Mouse (Mus musculus): ENCODE results near the gene C2cd2. TPM values are rescaled to one million over a fixed set of nuclear protein-coding genes. Genes with fewer than 3 reads are reported as not detected.

The C2cd2 gene
- polyA plus RNA-seq, 1 experiment from 2014 or later = 11.7 TPM

DNA sequence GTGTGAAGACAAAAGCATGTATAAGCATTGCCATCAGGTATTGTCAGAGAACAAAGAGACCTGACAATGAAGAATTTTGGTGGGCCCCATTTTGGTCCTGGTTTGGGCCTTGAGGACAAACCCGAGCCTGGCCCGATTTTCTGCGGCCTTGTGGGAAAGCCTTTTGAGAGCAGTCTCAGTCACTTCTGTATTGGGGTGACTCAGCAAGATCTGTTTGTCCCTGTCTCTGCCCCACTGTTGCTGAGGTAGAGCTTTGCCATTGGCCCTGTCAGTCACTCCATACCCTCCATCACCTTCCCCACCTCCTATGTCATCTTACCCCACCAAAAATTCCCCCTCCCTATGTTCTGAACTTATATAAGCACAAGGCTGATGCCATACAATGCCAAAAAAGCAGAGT lies 15.3 kb upstream of the C2cd2 start:
- Histone ChIP-seq H3K9ac (ENCODE audit: low read depth, low read length) (no peak overlapping the region), H3K27me3 (ENCODE audit: control insufficient read depth, insufficient read depth, low read depth, low read length) (no peaks in the 10 kb centered on the region), H3K36me3 (ENCODE audit: control insufficient read depth, insufficient read depth, low read length) (no peaks in the 10 kb centered on the region), H3K4me2 (ENCODE audit: low read length) (no peak overlapping the region), H3K27ac (ENCODE audit: low read length) (no peak overlapping the region), H3K4me3 (ENCODE audit: low read depth, low read length) (no peak overlapping the region), H3K9me3 (replicated peaks; ENCODE audit: control insufficient read depth, low read length, poor library complexity, severe bottlenecking) (no peaks in the 10 kb centered on the region), H3K4me1 (ENCODE audit: control insufficient read depth, insufficient read depth, low read length) (no peaks in the 10 kb centered on the region)
- no peak for ATAC-seq
- 88% methylated on average over 3 of the region's 3 CpGs for WGBS

GRCm38 (mm10) chr16:97977277-97977676 lies 14.9 kb upstream of the C2cd2 start:
- Histone ChIP-seq H3K9me3 (replicated peaks; ENCODE audit: control insufficient read depth, low read length, poor library complexity, severe bottlenecking) (no peaks in the 10 kb centered on the region), H3K27ac (ENCODE audit: low read length) (no peak overlapping the region), H3K9ac (ENCODE audit: low read depth, low read length) (no peak overlapping the region), H3K4me2 (ENCODE audit: low read length) (no peak overlapping the region), H3K4me1 (ENCODE audit: control insufficient read depth, insufficient read depth, low read length) (no peaks in the 10 kb centered on the region), H3K4me3 (ENCODE audit: low read depth, low read length) (no peak overlapping the region), H3K27me3 (ENCODE audit: control insufficient read depth, insufficient read depth, low read depth, low read length) (no peaks in the 10 kb centered on the region), H3K36me3 (ENCODE audit: control insufficient read depth, insufficient read depth, low read length) (no peaks in the 10 kb centered on the region)
- ATAC-seq = no peak
- WGBS = 80% methylated on average over 1 of the region's 1 CpGs

DNA sequence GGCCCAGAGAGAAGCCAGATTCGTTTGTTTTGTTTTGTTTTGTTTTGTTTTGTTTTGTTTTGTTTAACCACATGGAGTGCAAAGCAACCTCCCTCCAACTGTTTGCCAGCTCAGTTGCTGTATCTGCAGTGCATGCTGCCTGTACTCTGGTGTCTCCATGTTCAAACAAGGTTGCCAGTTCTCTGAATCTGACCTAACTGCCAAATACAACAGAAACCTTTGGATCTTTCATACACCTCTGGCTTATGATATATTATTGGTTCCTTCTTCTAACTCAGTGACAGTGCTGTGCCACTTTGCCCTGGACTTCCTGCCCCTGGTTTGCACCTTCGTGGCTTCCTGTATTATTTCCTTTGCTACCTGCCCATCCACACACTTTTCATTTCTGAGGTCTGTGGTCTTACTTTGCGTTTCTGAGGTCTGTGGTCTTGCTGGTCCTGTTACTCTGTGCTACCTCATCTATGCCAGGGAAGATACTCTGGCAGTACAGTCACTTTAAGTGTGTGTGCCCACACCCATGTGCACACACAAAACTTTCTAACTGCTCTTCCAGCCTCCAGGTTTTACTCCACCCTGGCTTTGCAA lies 1.6 kb upstream of the C2cd2 start:
- Histone ChIP-seq H3K27ac (ENCODE audit: low read length) (no peak overlapping the region), H3K9me3 (replicated peaks; ENCODE audit: control insufficient read depth, low read length, poor library complexity, severe bottlenecking) (no peaks in the 10 kb centered on the region), H3K27me3 (ENCODE audit: control insufficient read depth, insufficient read depth, low read depth, low read length) (no peaks in the 10 kb centered on the region), H3K4me2 (ENCODE audit: low read length) (no peak overlapping the region), H3K9ac (ENCODE audit: low read depth, low read length) (no peak overlapping the region), H3K4me1 (ENCODE audit: control insufficient read depth, insufficient read depth, low read length) (peaks cover 13% of the 10 kb centered on the region), H3K4me3 (ENCODE audit: low read depth, low read length) (no peak overlapping the region), H3K36me3 (ENCODE audit: control insufficient read depth, insufficient read depth, low read length) (no peaks in the 10 kb centered on the region)
- no peak for ATAC-seq
- WGBS = 78% methylated on average over 3 of the region's 3 CpGs

DNA sequence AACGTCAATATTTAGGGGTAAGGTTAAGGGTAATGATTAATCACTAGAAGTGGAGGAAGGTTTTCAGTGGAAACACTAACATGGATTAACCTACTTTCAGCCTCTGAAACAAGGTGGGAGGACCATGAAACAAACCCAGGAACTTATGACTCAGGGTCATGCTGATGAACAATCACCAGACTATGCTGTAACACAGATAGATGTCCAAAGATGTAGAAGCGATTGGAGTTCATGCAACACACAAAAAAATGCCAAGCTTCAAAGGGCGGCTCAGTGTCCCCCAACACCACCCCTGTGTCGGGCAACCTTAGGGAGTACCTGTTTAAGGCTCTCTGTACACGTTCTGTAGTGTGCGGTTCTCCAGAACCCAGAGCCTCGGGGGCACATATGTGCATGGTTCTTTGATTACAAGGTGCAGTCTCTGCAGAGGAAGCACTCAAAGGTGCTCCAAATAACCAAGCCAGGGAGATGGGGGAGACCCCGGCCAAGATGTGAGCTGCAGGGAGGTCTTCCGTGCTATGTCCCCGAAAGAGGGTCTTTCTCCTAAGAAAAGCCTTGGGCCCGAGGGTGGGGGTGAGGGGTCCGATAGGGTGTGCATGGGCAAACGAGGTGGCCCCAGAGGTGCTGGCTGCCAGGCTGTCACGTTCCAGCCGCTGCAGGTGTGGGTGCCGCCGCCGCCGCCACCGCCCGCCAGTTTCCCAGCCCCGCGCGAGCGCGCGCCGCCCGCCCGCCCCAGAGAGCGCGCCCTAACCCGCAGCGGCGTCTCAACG lies 832 bp downstream of the C2cd2 start:
- H3K9ac ChIP-seq (ENCODE audit: low read depth, low read length) = peak overlapping the region; percentile 93
- WGBS = 8% methylated on average over 36 of the region's 36 CpGs
- no peaks in the 10 kb centered on the region for H3K27me3 ChIP-seq (ENCODE audit: control insufficient read depth, insufficient read depth, low read depth, low read length)
- peak overlapping the region; percentile 98 for H3K27ac ChIP-seq (ENCODE audit: low read length)
- peak overlapping the region; percentile 95 for H3K4me2 ChIP-seq (ENCODE audit: low read length)
- no peaks in the 10 kb centered on the region for H3K9me3 ChIP-seq (replicated peaks; ENCODE audit: control insufficient read depth, low read length, poor library complexity, severe bottlenecking)
- peaks cover 13% of the 10 kb centered on the region for H3K4me1 ChIP-seq (ENCODE audit: control insufficient read depth, insufficient read depth, low read length)
- ATAC-seq = peak; percentile 61
- no peaks in the 10 kb centered on the region for H3K36me3 ChIP-seq (ENCODE audit: control insufficient read depth, insufficient read depth, low read length)
- H3K4me3 ChIP-seq (ENCODE audit: low read depth, low read length) = peak overlapping the region; percentile 92

DNA sequence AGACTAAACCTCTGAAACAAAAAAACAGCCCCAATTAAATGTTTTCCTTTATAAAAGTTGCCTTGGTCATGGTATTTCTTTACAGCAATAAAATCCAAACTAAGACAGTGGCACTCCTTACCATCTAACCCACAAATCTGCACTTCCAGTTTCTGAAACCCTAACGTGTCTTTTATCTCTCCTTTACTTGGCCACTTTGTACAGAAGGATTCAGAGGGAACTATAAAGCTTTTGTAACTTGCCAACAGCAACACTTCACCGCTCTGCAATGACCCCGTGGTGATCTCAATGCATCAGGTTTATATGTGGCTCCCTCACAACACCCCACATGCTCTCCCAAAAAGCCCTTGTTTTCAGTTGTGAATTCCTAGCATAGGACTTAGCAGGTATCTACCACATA lies 2.0 kb downstream of the C2cd2 start:
- H3K27me3 ChIP-seq (ENCODE audit: control insufficient read depth, insufficient read depth, low read depth, low read length) = no peaks in the 10 kb centered on the region
- no peak for ATAC-seq
- H3K27ac ChIP-seq (ENCODE audit: low read length) = no peak overlapping the region
- peaks cover 13% of the 10 kb centered on the region for H3K4me1 ChIP-seq (ENCODE audit: control insufficient read depth, insufficient read depth, low read length)
- no peaks in the 10 kb centered on the region for H3K9me3 ChIP-seq (replicated peaks; ENCODE audit: control insufficient read depth, low read length, poor library complexity, severe bottlenecking)
- H3K4me3 ChIP-seq (ENCODE audit: low read depth, low read length) = no peak overlapping the region
- no peak overlapping the region for H3K4me2 ChIP-seq (ENCODE audit: low read length)
- H3K9ac ChIP-seq (ENCODE audit: low read depth, low read length) = no peak overlapping the region
- peaks cover 3% of the 10 kb centered on the region; the same call in 1 of the 2 replicates for H3K36me3 ChIP-seq (ENCODE audit: control insufficient read depth, insufficient read depth, low read length)
- 95% methylated on average over 3 of the region's 3 CpGs for WGBS

- peaks cover 13% of the 10 kb centered on the region for H3K4me1 ChIP-seq (ENCODE audit: control insufficient read depth, insufficient read depth, low read length)
- H3K9me3 ChIP-seq (replicated peaks; ENCODE audit: control insufficient read depth, low read length, poor library complexity, severe bottlenecking) = no peaks in the 10 kb centered on the region
- no peak overlapping the region for H3K9ac ChIP-seq (ENCODE audit: low read depth, low read length)
- H3K27ac ChIP-seq (ENCODE audit: low read length) = no peak overlapping the region
- ATAC-seq = no peak
- no peak overlapping the region for H3K4me2 ChIP-seq (ENCODE audit: low read length)
- H3K27me3 ChIP-seq (ENCODE audit: control insufficient read depth, insufficient read depth, low read depth, low read length) = no peaks in the 10 kb centered on the region
- H3K36me3 ChIP-seq (ENCODE audit: control insufficient read depth, insufficient read depth, low read length) = peaks cover 3% of the 10 kb centered on the region; the same call in 1 of the 2 replicates
- no peak overlapping the region for H3K4me3 ChIP-seq (ENCODE audit: low read depth, low read length)
These were observed 3.9 kb downstream of the C2cd2 start for GRCm38 (mm10) chr16:97958401-97958973.

- Histone ChIP-seq H3K27me3 (ENCODE audit: control insufficient read depth, insufficient read depth, low read depth, low read length) (no peaks in the 10 kb centered on the region), H3K36me3 (ENCODE audit: control insufficient read depth, insufficient read depth, low read length) (peaks cover 7% of the 10 kb centered on the region; the same call in 1 of the 2 replicates), H3K27ac (ENCODE audit: low read length) (no peak overlapping the region), H3K9ac (ENCODE audit: low read depth, low read length) (no peak overlapping the region), H3K4me1 (ENCODE audit: control insufficient read depth, insufficient read depth, low read length) (peaks cover 10% of the 10 kb centered on the region), H3K9me3 (replicated peaks; ENCODE audit: control insufficient read depth, low read length, poor library complexity, severe bottlenecking) (no peaks in the 10 kb centered on the region), H3K4me2 (ENCODE audit: low read length) (no peak overlapping the region), H3K4me3 (ENCODE audit: low read depth, low read length) (no peak overlapping the region)
- no peak for ATAC-seq
These were observed 4.8 kb downstream of the C2cd2 start for GRCm38 (mm10) chr16:97957626-97958025.

GRCm38 (mm10) chr16:97956011-97956410 lies 6.4 kb downstream of the C2cd2 start:
- Histone ChIP-seq H3K27me3 (ENCODE audit: control insufficient read depth, insufficient read depth, low read depth, low read length) (no peaks in the 10 kb centered on the region), H3K9ac (ENCODE audit: low read depth, low read length) (no peak overlapping the region), H3K27ac (ENCODE audit: low read length) (no peak overlapping the region), H3K4me3 (ENCODE audit: low read depth, low read length) (no peak overlapping the region), H3K36me3 (ENCODE audit: control insufficient read depth, insufficient read depth, low read length) (peaks cover 23% of the 10 kb centered on the region), H3K4me2 (ENCODE audit: low read length) (no peak overlapping the region), H3K4me1 (ENCODE audit: control insufficient read depth, insufficient read depth, low read length) (peaks cover 5% of the 10 kb centered on the region), H3K9me3 (replicated peaks; ENCODE audit: control insufficient read depth, low read length, poor library complexity, severe bottlenecking) (no peaks in the 10 kb centered on the region)
- WGBS = 93% methylated on average over 2 of the region's 2 CpGs
- no peak for ATAC-seq

DNA sequence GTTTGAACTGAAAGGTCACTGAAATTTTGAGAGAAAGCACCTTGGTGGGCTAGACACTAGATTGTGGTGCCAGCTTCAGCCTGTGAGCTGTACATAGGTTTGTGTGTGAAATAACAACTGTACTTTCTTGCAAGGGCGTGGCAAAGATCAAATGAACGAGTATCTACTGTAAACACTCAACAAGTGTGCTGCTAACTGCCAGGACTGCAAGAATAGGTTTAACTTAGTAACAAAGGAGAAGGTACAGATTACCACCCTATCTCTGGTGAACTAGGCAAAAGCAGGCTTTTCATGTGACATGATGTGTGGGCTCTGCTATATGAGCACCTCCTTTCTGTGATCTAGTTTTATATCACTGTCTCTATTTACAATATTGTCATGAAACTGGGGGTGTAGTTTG lies 9.1 kb downstream of the C2cd2 start:
- Histone ChIP-seq H3K4me3 (ENCODE audit: low read depth, low read length) (no peak overlapping the region), H3K27me3 (ENCODE audit: control insufficient read depth, insufficient read depth, low read depth, low read length) (no peaks in the 10 kb centered on the region), H3K9ac (ENCODE audit: low read depth, low read length) (no peak overlapping the region), H3K9me3 (replicated peaks; ENCODE audit: control insufficient read depth, low read length, poor library complexity, severe bottlenecking) (no peaks in the 10 kb centered on the region), H3K4me1 (ENCODE audit: control insufficient read depth, insufficient read depth, low read length) (no peaks in the 10 kb centered on the region), H3K4me2 (ENCODE audit: low read length) (no peak overlapping the region), H3K27ac (ENCODE audit: low read length) (no peak overlapping the region), H3K36me3 (ENCODE audit: control insufficient read depth, insufficient read depth, low read length) (peaks cover 37% of the 10 kb centered on the region)
- 88% methylated on average over 2 of the region's 2 CpGs for WGBS
- no peak for ATAC-seq

All from midbrain, embryonic 16.5 days (tissue).